Mouse (Mus musculus): ENCODE measurements around the gene Tmem44. TPM values are rescaled to one million over a fixed set of nuclear protein-coding genes. Genes with fewer than 3 reads are reported as not detected.

Gene Tmem44
- polyA plus RNA-seq, 1 experiment, result 1.1 TPM

GRCm38 (mm10) chr16:30554109-30554508 lies 3.5 kb upstream of the Tmem44 start:
- no peak overlapping the region for H3K4me3 ChIP-seq
- H3K27me3 ChIP-seq (ENCODE audit: control insufficient read depth, insufficient read depth, insufficient read length), result no peaks in the 10 kb centered on the region
- H3ac ChIP-seq (ENCODE audit: control insufficient read depth, insufficient read length), result no peak overlapping the region
- no peak overlapping the region for H3K4me2 ChIP-seq (ENCODE audit: low read depth)
- H3K79me2 ChIP-seq (ENCODE audit: control insufficient read depth, insufficient read depth), result no peaks in the 10 kb centered on the region
- no peak for TF ChIP-seq TCF12 (IDR thresholded peaks at IDR 0.05; ENCODE audit: insufficient read depth, poor library complexity, severe bottlenecking)
- no peak for TF ChIP-seq MYOG (IDR thresholded peaks at IDR 0.05; ENCODE audit: control insufficient read depth in 1 of 3, insufficient read depth in 1 of 3, insufficient read length in 2 of 3, low read depth in 2 of 3)
- no peak for TF ChIP-seq MAX (IDR thresholded peaks at IDR 0.05; ENCODE audit: low read depth)
- TF ChIP-seq TCF3 (IDR thresholded peaks at IDR 0.05; ENCODE audit: insufficient read length, low read depth), result no peak
- peaks cover 10% of the 10 kb centered on the region for H3K36me3 ChIP-seq (ENCODE audit: control insufficient read depth, insufficient read depth)

DNA sequence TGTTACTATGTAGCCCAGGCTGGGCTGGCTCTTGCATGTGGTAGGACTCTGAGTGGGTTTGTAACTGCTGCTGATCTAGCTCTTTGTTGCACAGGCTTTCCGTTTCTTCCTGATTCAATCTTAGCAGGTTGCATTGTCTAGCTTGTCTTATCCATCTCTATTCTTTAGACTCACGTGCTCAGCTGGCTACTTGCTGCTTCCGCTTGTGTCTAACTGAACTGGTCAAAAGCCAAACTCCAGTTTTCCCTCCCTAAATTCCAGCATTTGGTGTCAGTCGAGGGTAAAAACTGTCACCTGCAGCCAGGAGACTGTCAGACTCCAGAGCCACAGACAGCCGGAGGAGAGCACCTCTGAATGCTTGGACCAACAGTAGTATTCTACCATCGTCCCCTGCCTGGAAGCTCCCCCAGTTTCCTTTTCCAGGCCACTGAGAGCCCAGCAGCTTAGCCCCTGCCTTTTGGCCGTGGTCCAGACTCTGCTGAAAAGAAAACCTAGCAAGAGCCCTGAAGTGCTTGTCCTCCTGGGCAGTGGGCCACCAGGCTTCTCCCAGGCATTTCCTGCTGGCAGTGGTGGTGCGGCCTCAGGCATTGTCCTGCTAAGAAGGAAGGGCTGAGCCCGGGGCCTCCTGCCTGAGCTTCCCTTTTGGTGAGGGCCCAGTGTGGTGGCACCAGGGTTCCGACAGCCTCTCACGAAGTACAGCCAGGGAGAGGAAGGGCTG lies 2.1 kb upstream of the Tmem44 start:
- no peaks in the 10 kb centered on the region for H3K27me3 ChIP-seq (ENCODE audit: control insufficient read depth, insufficient read depth, insufficient read length)
- no peak overlapping the region for H3K4me3 ChIP-seq
- H3K4me2 ChIP-seq (ENCODE audit: low read depth), result no peak overlapping the region
- TF ChIP-seq USF1 (IDR thresholded peaks at IDR 0.05; ENCODE audit: low read depth) (no peak), MYOD1 (IDR thresholded peaks at IDR 0.05; ENCODE audit: control insufficient read depth in 1 of 3, insufficient read length in 2 of 3, low read depth in 2 of 3) (no peak), TCF3 (IDR thresholded peaks at IDR 0.05; ENCODE audit: insufficient read length, low read depth) (no peak), MAX (IDR thresholded peaks at IDR 0.05; ENCODE audit: low read depth) (no peak), REST (IDR thresholded peaks at IDR 0.05; ENCODE audit: insufficient read depth, insufficient read length) (no peak), E2F4 (IDR thresholded peaks at IDR 0.05; ENCODE audit: insufficient read depth) (no peak), TCF12 (IDR thresholded peaks at IDR 0.05; ENCODE audit: insufficient read depth, poor library complexity, severe bottlenecking) (no peak), POLR2A (IDR thresholded peaks at IDR 0.05; ENCODE audit: insufficient read length, low read depth) (no peak), CEBPB (IDR thresholded peaks at IDR 0.05; ENCODE audit: insufficient read depth, poor library complexity, severe bottlenecking) (no peak), POLR2AphosphoS2 (IDR thresholded peaks at IDR 0.05; ENCODE audit: insufficient read length, low read depth) (no peak), MYOG (IDR thresholded peaks at IDR 0.05; ENCODE audit: control insufficient read depth in 1 of 3, insufficient read depth in 1 of 3, insufficient read length in 2 of 3, low read depth in 2 of 3) (no peak), SRF (IDR thresholded peaks at IDR 0.05; ENCODE audit: control insufficient read depth, insufficient read length, low read depth) (no peak)
- H3K79me2 ChIP-seq (ENCODE audit: control insufficient read depth, insufficient read depth), result no peaks in the 10 kb centered on the region
- H3ac ChIP-seq (ENCODE audit: control insufficient read depth, insufficient read length), result no peak overlapping the region
- H3K36me3 ChIP-seq (ENCODE audit: control insufficient read depth, insufficient read depth), result no peaks in the 10 kb centered on the region

GRCm38 (mm10) chr16:30549966-30550747 lies 485 bp downstream of the Tmem44 start:
- Histone ChIP-seq H3K4me2 (ENCODE audit: low read depth) (peak overlapping the region; percentile 83), H3K79me2 (ENCODE audit: control insufficient read depth, insufficient read depth) (no peaks in the 10 kb centered on the region), H3K36me3 (ENCODE audit: control insufficient read depth, insufficient read depth) (no peaks in the 10 kb centered on the region), H3ac (ENCODE audit: control insufficient read depth, insufficient read length) (peak overlapping the region; percentile 16), H3K4me3 (peak overlapping the region; percentile 19), H3K27me3 (ENCODE audit: control insufficient read depth, insufficient read depth, insufficient read length) (no peaks in the 10 kb centered on the region)
- TF ChIP-seq TCF3 (IDR thresholded peaks at IDR 0.05; ENCODE audit: insufficient read length, low read depth), result no peak
- TF ChIP-seq MYOG (IDR thresholded peaks at IDR 0.05; ENCODE audit: control insufficient read depth in 1 of 3, insufficient read depth in 1 of 3, insufficient read length in 2 of 3, low read depth in 2 of 3), result no peak
- TF ChIP-seq TCF12 (IDR thresholded peaks at IDR 0.05; ENCODE audit: insufficient read depth, poor library complexity, severe bottlenecking), result no peak
- no peak for TF ChIP-seq MYOD1 (IDR thresholded peaks at IDR 0.05; ENCODE audit: control insufficient read depth in 1 of 3, insufficient read length in 2 of 3, low read depth in 2 of 3)

DNA sequence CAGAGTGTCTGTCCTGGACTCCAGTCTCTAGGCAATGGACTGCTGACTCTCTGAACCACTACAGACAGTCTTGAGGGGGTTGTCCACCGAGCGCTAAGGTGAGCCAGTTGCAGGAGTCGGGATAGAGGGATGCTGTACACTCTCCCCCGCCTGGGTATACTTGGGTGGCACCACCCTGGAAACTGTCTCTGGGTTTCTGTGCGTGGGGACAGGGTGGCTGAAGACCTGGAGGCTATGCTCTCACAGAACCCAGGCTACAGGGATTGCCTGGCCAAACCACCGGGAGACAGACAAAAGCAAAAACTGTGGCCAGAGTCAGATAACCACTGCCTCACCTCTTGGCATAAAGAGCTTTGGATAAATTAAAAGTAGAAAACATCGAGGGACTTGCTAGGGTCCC lies 1.1 kb downstream of the Tmem44 start:
- Histone ChIP-seq H3K4me2 (ENCODE audit: low read depth) (peak overlapping the region; percentile 83), H3ac (ENCODE audit: control insufficient read depth, insufficient read length) (peak overlapping the region; percentile 16), H3K36me3 (ENCODE audit: control insufficient read depth, insufficient read depth) (no peaks in the 10 kb centered on the region), H3K4me3 (peak overlapping the region; percentile 19), H3K79me2 (ENCODE audit: control insufficient read depth, insufficient read depth) (no peaks in the 10 kb centered on the region), H3K27me3 (ENCODE audit: control insufficient read depth, insufficient read depth, insufficient read length) (no peaks in the 10 kb centered on the region)
- TF ChIP-seq TCF12 (IDR thresholded peaks at IDR 0.05; ENCODE audit: insufficient read depth, poor library complexity, severe bottlenecking) (no peak), REST (IDR thresholded peaks at IDR 0.05; ENCODE audit: insufficient read depth, insufficient read length) (no peak), MYOD1 (IDR thresholded peaks at IDR 0.05; ENCODE audit: control insufficient read depth in 1 of 3, insufficient read length in 2 of 3, low read depth in 2 of 3) (no peak), USF1 (IDR thresholded peaks at IDR 0.05; ENCODE audit: low read depth) (no peak), SRF (IDR thresholded peaks at IDR 0.05; ENCODE audit: control insufficient read depth, insufficient read length, low read depth) (no peak), POLR2A (IDR thresholded peaks at IDR 0.05; ENCODE audit: insufficient read length, low read depth) (no peak), TCF3 (IDR thresholded peaks at IDR 0.05; ENCODE audit: insufficient read length, low read depth) (no peak), MYOG (IDR thresholded peaks at IDR 0.05; ENCODE audit: control insufficient read depth in 1 of 3, insufficient read depth in 1 of 3, insufficient read length in 2 of 3, low read depth in 2 of 3) (no peak), E2F4 (IDR thresholded peaks at IDR 0.05; ENCODE audit: insufficient read depth) (no peak), CEBPB (IDR thresholded peaks at IDR 0.05; ENCODE audit: insufficient read depth, poor library complexity, severe bottlenecking) (no peak), POLR2AphosphoS2 (IDR thresholded peaks at IDR 0.05; ENCODE audit: insufficient read length, low read depth) (no peak), MAX (IDR thresholded peaks at IDR 0.05; ENCODE audit: low read depth) (no peak)
